Mouse (Mus musculus) left cerebral cortex, adult 9 months (tissue): ENCODE results near the gene Castor1.
A peak's percentile ranks its signal among the peaks of the same experiment; 100 is the strongest.

Experiments
- DNase-seq, 2 experiments: peaks; one replicate each; pipeline ENCODE4 v3.0.0; 2022; ENCODE audit warnings: low spot score in 2 of 2

The Castor1 gene

DNA sequence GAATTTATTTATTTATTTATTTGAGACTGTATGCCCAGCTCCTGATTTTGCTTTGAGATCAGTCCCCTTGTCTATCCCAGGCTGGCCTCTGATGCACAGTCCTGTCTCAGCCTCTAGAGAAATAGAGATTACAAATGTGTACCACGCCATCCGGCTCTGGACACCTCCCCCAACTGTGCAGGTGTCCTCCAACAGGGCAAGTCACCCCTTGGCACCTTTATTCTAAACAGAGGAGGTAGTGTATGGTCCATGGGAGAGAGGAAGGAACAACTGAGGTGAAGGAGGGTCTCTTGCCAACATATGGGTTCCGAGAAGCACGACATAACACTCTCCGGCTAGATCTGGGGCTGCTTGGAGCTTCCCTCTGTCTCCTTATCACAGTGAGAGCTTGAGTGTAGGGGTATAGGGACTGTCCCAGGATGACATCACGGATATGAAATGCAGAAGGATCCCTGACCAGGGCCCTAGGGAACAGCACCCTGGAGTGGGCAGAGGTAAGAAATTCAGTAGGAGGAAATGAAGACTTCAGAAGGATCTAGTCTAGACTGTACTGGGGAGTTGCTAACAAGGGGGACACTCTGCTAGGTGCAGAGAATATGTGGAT, 17.1 kb downstream of the Castor1 start:
- no peak for DNase-seq

- no peak for DNase-seq
Measured at GRCm38 (mm10) chr11:4235665-4236545, 17.9 kb downstream of the Castor1 start, which contains the start of gene Osm. Osm (plus strand) TSS chr11:4236420.

GRCm38 (mm10) chr11:4236546-4237067, 18.6 kb downstream of the Castor1 start:
- no peak for DNase-seq

GRCm38 (mm10) chr11:4237389-4237912, 19.4 kb downstream of the Castor1 start:
- no peak for DNase-seq

DNA sequence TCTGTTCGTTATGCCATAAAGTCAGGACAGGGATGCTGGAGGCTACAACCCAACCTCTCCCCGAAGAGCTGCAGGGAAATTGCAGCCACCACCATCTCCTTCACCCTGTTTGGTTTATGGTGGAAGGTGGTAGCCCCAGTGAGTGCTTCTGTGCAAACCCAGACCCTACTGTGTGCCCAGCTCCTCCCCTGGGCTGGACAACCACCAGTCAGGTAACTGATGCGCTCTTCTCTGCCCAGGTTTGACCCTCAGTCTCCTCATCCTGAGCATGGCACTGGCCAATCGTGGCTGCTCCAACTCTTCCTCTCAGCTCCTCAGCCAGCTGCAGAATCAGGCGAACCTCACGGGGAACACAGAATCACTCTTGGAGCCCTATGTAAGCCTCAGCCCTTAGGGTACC, 20.1 kb downstream of the Castor1 start:
- DNase-seq = no peak

GRCm38 (mm10) chr11:4239691-4240090, 21.7 kb downstream of the Castor1 start:
- DNase-seq = no peak

DNA sequence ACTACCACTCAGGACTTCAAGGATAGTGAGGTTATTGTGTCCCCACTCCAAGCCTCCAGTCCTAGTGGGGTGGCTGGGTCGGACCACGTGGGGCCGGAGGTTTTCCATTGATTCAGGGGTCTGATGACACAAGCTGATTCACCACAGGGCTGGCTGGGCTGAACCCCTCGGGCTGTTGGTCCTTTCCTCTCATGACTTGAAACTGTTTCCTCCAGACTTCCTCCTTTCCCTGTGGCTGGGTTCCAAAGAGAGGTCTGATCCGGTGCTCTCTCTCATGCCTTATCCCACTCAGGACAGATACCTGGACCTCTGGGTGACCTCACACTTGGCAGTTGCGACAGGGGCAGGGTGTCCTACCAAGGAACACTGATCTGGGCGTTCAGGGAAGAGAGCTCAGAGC, 22.1 kb downstream of the Castor1 start:
- DNase-seq = no peak

- DNase-seq = no peak
Measured at GRCm38 (mm10) chr11:4241180-4241579, 23.2 kb downstream of the Castor1 start.

DNA sequence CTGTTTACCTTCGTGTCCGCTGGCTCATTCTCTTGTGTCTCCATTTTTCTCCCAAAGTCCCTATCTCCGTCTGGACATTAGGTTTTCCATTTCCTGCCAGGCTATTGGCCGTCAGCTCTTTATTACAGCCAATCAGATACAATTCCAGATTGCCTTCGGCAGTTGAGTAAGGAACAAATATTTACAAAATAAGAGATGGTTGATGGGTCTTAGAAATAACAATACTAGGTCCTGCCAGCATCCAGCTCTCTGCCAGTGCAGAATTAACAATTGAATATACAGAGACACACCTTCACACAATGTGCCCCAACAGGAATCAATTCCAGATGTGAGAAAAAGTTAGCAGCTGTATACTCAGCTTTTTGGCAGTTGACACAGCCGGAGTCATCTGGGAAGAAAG, 28.1 kb downstream of the Castor1 start:
- no peak for DNase-seq

DNA sequence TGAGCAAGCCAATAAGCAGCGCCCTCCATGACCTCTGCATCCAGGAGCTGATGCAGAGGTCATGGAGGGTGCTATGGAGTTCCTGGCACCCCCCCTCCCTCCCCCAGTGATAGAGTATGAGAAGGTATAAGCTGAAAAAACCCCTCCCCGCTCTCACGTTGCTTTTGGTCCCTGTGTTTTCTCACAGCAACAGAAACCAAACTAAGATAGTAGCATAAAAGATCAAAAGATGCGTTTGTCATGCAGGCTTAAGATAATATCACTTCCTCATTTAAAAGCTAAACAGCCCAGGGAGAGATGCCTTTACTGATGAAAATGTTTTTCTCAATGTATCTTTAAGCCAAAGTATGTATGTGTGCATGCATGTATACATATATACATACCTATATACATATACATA, 28.6 kb downstream of the Castor1 start:
- DNase-seq = no peak

GRCm38 (mm10) chr11:4247201-4247959, 29.4 kb downstream of the Castor1 start:
- no peak for DNase-seq

DNA sequence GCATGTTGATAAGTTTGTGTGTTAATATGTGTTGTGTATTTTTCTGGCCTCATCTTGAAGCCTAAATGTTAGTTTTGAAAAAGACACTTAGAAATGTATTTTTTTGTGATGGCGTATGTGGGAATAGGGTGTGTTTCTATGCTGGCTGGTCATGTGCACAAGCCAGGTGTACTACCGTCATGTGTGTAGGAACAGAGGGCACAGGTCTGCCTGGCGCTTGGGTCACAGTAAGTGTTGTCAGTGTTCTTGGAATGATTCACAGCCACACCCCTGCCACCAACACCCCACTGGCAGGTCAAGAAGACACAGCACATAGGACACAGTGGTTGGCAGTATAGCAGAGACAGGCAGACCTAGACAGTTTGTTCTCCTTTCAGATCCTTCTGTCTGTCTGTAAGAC, 31.1 kb downstream of the Castor1 start:
- DNase-seq = no peak

GRCm38 (mm10) chr11:4250290-4250689, 32.3 kb downstream of the Castor1 start:
- no peak for DNase-seq

- DNase-seq = no peak
Measured at GRCm38 (mm10) chr11:4251376-4251775, 33.4 kb downstream of the Castor1 start.

DNA sequence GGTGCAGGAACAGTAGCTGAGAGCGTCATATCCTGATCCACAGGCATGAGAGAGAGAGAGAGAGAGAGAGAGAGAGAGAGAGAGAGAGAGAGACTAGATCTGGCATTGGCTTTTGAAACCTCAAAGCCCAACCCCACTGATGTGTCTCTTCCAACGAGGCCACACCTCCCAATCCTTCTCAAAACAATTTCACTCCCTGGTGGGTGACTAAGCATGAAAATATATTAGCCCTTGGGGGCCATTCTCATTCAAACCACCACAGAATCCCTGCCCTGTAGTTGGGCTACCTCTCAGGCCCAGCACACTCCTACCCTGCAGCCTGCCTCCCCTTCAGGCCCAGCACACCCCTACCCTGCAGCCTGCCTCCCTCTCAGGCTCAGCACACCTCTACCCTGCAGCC, 34.9 kb downstream of the Castor1 start:
- no peak for DNase-seq

GRCm38 (mm10) chr11:4256846-4257607, 39.0 kb downstream of the Castor1 start, which contains the start of gene Lif:
Lif (plus strand) TSS chr11:4257557.
- no peak for DNase-seq

- no peak for DNase-seq
Measured at GRCm38 (mm10) chr11:4257756-4258155, 39.7 kb downstream of the Castor1 start.

DNA sequence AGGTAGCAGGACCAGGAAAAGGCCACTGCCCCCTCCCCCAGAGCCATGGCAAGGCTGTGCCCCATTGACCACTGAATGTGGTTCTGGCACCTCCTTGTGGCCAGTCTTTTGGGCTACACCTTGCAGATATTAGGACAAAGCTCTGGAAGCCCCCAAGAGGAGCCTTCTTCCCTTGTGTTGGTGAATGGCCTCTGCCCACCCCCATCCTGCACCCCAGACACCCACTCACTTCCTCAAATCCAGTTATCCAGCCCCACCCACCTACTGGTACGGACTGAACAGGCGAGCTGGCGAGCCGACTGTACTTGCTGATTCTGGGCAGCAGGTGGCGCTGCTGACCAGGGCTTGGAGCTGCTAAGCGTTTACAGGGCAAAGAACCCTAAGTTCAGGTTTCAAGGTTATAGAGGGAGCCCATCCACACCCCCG, 40.6 kb downstream of the Castor1 start:
- DNase-seq = peak; percentile 19 to 82

- DNase-seq = no peak
Measured at GRCm38 (mm10) chr11:4260463-4261187, 42.6 kb downstream of the Castor1 start.

DNA sequence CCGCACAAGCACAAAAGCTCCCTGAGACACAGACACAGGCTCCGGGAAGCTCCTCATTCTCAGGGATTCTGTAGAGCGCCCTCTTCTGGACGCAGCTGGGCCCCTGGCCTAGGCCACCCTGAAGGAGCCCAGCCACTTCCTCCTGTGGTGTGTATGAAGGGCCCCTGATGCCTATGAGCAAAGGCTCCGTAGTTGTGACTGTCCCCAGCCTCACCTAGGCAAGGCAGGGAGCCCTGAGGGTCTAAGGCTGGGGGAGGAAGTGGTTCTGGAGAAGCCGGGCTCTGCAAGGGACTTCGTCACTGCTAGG, 43.1 kb downstream of the Castor1 start:
- no peak for DNase-seq

DNA sequence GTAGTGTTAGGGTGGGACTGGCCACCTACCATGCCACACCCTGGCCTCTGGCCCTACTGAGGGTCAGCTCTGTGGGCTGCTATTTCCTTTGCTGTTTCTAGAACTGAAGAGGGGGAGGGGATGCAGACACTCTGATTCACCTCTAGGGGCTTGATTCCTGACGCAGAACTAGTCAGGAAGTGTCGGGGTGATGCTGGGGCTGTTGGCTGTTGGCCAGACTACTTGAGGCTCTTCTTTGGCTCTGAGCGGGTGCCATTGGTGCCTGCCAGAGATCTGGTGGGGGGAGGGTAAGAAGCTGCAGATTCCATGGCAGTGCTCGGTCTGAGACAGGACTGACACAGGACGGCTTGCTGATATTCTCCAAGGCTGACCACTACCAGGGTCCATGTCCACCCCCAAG, 43.9 kb downstream of the Castor1 start:
- DNase-seq = no peak
